Mouse (Mus musculus) heart, postnatal 36 days (tissue): Measurements from ENCODE around the gene Mmp15. TPM values are rescaled to one million over a fixed set of nuclear protein-coding genes. Genes with fewer than 3 reads are reported as not detected.

Experiments used
- DNase-seq, 2 experiments: peaks; one replicate each; pipeline ENCODE4 v3.0.0; 2021 to 2022
- intact Hi-C: fragments of 180-260 bp; cut with DNase I; formaldehyde crosslinking; loops from one replicate; pipeline ENCODE4 v1.15.1; 2025
- total RNA-seq, 2 experiments: library from RNA; stranded (reverse); gene quantifications; 2 replicates each; pipeline ENCODE4 v1.2.3; 2021

The Mmp15 gene
- total RNA-seq, 2 experiments from 2014 or later = 58.7 to 67.8 TPM

- DNase-seq = no peak
- intact Hi-C loops = no loop called here
Measured at GRCm38 (mm10) chr8:95335706-95336105, 16.4 kb upstream of the Mmp15 start.

DNA sequence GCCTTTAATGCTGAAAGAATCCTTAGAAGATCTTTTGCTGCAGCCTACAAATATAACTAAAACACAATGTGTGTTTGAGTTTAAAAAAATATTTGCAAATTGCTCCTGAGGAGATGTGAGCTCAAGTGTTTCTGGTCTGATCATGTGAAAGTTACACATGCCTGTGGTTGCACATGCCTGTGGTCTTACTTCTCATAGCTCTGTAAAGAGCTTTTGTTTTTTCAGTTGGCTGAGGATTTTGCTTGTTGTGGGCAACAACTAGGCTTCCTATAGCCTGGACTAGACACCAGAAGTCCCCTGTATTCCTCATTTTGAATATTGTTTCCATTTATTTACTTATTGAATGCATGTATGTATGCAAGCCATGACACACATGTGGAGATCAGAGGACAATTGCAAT, 15.7 kb upstream of the Mmp15 start:
- intact Hi-C loops = no loop called here
- no peak for DNase-seq

- DNase-seq = peak in 1 of 2 experiments; percentile 45
Measured at GRCm38 (mm10) chr8:95341721-95342120, 10.3 kb upstream of the Mmp15 start.

DNA sequence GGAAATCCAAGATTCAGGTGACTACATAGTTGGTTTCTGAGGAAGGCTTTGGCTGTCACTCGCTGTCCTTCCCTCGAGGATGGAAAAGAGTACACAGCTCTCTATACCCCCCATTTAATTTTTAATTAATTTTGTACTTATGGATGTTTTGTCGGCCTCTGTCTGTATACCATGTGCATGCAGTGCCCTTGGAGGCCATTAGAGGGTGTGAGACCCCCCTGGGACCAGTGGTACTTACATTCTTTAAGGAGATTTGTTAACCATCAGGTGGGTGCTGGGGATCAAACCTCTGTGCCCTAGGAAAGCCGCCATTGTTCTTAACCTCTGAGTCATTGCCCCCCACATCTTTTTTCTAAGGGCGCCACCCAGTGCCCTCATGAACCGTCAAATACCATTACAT, 7.4 kb upstream of the Mmp15 start:
- DNase-seq = no peak
- intact Hi-C loops = loop anchor here (5.0 kb wide), 4 partner anchors 143 to 353 kb away; partner anchors contain the start of gene Ccdc113

More at GRCm38 (mm10) chr8:95341721-95342120, 10.3 kb upstream of the Mmp15 start:
- intact Hi-C loops = no loop called here

DNA sequence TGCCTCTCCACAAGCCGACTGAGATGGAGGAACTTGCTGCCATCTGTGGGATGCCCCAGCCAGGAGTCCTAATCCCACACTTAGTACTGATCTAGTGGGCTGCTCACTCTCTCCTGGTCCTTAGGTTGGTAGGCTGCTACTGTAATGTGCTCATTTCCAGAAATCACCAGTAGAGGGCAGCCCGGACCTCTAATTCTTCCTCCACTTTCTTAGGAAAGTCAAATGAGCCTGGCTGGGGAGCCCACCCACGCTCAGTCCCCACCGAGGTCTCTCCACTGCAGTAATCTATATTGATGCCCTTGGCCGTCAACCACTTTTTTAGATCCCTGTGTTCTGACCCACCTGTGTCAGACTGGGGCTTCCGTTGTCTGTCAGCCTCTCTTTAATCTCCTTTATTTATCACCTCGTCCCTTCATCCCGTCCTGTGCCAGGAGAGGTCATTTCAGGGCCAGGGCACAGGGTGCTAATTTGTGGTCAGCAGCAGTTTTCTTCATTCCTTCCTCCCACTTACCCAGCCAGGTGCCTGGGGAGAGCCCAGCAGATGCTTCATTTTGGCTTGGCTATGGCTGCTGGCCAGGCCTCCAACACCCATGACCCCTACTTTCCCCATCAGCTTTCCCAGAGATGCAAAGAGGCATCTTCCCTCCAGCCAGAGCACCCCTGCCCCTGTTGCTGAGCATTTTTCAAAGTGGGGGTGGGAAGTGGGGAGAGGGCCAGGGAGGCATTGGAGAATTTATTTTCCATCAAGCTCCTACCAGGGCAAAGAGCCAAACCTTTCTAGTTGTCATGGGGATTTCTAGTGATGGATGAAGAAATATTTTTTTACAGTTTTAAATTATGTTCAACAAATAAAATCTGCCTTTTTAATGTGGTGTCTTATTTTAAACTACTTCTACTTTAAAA, 5.2 kb upstream of the Mmp15 start:
- DNase-seq = peak; percentile 76 to 82

DNA sequence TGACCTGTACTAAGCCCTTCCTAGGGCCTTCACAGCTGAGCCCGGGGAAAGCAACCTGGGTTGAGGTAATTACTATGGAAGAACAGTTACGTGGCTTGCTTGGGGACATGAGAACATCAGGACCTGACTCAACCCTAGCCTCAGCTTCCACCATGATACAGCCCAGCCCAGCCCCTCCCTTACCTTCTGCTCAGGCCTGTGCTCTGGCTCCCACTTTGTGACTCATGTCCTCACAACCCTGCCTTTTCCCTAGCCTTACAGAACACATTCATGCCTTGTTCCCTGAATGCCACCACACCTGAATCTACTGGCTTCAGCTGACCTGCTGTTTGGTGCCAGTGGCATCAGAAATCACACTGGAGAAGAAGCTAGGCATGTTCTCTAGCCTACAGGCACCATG, 3.7 kb upstream of the Mmp15 start:
- no peak for DNase-seq
- intact Hi-C loops = loop anchor here (5.0 kb wide), 4 partner anchors 139 to 349 kb away; partner anchors contain the start of gene Ccdc113

More for the DNA sequence above, 5.2 kb upstream of the Mmp15 start:
- intact Hi-C loops = loop anchor here (5.0 kb wide), 4 partner anchors 140 to 350 kb away; partner anchors contain the start of gene Ccdc113

DNA sequence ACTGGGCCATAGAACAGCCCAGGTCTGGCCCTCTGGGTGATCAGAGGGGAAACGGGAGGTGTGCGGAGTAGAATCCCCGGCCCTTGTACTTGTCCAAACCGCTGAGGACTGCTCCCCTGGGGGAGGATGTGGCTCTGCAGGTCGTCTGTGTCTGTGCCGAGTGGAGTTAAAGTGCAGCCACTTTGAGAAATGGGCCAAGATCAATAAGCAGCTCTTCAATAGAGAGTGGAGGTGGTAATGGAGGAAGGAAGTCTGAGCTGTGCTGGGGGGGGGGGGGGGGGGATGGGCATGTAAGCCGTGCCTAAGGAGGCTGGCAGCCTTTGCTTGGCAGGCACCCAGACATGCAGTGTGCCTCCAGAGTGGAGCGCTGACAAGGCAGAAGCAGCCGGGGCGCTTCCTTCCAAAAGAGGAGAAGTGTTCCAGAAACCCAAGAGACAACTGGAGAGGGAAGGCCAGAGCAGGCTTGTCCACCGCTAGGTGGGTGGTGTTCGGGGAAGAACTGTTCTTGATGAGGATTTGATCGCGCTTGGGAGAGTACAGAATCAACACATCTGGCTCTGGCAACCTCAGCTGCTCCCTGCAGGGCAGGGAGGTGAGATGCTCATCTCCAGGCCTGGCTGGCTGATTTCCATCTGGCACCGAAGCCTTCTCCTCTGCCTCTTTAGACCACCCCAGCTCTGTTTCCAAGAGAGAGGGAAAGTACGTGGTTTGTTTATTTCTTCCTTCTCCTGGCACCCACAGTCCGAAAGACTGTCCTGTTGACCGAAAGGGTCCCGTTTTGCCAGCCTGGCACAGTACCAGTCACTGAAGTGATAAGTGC, 3.0 kb upstream of the Mmp15 start:
- intact Hi-C loops = loop anchor here (5.0 kb wide), 4 partner anchors 138 to 348 kb away; partner anchors contain the start of gene Ccdc113
- DNase-seq = peak; percentile 64 to 66

DNA sequence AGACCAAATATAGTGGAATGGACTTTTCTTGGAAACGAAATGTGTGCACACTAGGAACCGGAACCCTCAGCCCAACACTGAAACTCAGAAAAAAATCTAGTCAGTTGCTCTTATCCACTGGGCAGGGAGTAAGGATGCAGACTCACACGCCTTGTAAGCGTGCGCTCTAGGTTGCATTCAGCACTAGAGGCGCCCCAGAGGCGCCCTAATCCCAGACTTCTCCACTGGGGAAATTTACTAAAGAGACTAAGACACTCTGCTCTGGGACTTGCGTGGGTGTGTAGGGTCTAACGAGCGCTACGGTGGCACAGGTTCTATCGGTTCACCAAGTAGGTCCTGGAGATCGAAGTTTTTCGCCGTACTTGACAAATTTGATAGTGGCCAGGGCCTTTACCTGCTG, 607 bp upstream of the Mmp15 start:
- intact Hi-C loops = loop anchor here (5.0 kb wide), 1 partner anchor 41 kb away; no protein-coding TSS in a partner anchor
- no peak for DNase-seq

DNA sequence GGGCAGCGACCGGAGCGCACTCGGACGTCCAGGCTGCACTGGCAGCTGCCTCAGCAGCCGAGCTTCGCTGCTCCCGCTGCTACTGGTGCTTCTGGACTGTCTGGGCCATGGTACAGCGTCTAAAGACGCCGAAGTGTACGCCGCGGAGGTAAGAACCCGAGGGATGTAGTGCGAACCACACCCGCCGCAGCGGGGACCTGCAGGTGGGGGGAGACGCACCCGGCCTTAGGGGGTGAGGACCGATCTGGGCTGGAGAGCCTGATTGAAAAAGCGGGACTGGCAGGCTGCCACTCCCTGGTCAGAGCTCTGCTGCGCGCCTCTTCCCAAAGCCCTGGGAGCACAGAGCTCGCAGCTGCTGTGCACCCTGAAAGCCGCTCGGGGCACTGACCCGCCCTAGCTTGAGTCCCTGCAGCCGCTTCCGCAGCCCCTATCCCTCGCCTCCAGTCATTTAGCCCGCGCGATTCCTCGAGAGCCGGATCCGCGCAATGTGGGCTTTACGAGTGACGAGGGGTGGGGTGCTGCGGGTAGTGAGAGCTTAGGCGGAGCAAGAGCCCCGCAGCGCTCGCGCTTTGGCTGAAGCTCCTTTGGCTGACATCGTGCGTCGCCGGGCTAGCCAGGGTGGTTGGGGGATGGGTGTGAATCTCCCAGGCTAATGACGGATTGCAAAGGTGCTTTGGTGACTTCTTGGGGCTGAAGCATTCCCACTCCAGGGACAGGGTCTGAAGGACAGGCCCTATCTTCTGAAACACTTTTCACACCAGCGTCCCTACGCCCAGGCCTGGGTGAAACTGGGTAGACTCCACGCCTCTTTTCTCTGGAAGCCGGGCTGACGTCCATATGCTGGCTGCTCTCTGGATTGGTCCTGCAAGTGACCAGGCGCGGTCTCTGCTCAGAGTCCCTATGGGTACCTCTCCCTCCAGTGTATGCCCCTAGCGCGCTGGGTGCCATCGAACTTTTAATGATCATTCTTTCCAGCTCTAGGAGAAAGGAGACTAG, 1.1 kb downstream of the Mmp15 start:
- DNase-seq = peak; percentile 52 to 67
- intact Hi-C loops = loop anchor here (1.0 to 5.0 kb wide), 5 partner anchors 20 to 81 kb away; partner anchors contain the start of gene Cfap20

- intact Hi-C loops = loop anchor here (5.0 kb wide), 1 partner anchor 38 kb away; no protein-coding TSS in a partner anchor
- no peak for DNase-seq
Measured at GRCm38 (mm10) chr8:95354606-95355005, 2.5 kb downstream of the Mmp15 start.

- DNase-seq = peak in 1 of 2 experiments; percentile 51
- intact Hi-C loops = no loop called here
Measured at GRCm38 (mm10) chr8:95358550-95359411, 6.7 kb downstream of the Mmp15 start.

- intact Hi-C loops = no loop called here
- DNase-seq = no peak
Measured at GRCm38 (mm10) chr8:95360181-95361015, 8.3 kb downstream of the Mmp15 start.

- intact Hi-C loops = no loop called here
- no peak for DNase-seq
Measured at GRCm38 (mm10) chr8:95361016-95361341, 8.9 kb downstream of the Mmp15 start.

DNA sequence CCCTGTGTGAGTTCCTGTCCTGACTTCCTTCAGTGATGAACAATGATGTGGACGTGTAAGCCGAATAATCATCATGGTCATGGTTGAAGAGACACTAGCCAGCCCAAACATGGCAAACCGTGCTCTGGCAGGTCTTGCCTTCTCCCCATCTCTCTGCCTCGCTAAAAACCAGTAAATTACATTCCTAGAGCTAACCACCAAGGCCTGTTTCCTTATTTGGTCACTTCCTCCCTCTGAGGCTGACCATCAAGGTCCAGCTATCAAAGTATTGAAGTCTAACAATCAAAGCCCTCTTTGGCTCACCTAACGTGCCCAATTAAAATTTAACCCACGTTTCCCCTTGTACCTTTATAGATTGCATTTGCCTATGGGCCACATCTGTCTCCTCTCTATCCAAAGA, 10.2 kb downstream of the Mmp15 start:
- intact Hi-C loops = no loop called here
- no peak for DNase-seq

DNA sequence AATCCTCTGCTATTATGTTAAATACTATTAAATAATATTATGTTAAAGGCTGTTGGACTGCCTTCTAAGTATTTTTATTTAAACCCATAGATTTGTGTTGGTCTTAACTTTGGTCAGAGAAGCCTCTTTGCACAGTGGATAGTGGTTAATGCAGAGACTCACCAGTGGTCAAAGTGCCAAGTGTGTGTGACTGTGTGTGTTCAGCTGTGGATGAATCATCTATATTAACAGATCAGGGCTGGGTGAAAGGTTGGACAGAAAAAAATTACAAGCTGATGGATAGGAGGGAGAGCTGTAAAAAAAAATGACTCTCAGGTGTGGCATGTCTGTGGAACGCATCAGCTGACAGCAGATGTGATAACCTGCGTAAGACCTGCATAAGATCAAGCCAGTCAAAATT, 11.8 kb downstream of the Mmp15 start:
- DNase-seq = no peak
- intact Hi-C loops = no loop called here

GRCm38 (mm10) chr8:95369581-95370326, 17.7 kb downstream of the Mmp15 start:
- intact Hi-C loops = no loop called here
- no peak for DNase-seq

DNA sequence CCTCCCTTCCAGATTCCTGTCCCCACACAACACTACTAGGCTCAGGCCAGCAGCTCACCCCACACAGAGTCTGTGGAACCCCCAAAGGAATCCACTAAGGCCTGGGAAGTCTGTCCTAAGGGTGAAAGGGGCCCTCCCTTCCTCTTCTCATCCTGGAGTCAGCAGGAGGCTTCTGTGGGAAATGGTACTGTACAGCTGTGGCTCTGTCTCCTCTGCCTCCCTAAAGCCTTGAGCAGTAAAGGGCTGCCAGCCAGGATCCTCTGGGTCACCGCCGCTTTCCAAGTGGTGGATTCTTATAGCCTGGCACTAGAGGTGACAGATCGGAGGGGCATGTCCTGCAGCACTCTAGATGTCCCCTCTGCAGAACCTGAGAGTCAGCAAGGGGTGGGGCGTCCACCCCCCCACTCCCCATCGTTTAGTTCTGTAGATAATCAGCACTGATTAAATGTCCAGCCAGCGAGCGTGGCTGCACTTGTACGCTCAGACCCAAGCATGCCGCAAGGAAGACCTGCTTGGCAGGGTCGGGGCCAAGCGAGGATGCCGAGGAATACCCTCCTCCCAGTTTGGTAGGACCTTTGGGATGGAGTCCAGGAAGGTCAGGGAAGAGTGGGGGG, 21.4 kb downstream of the Mmp15 start:
- intact Hi-C loops = loop anchor here (1.0 kb wide), 1 partner anchor 21 kb away; the partner anchor contains the start of gene Mmp15
- DNase-seq = peak; percentile 41 to 61
